Mouse (Mus musculus) limb, embryonic 15.5 days (tissue): ENCODE data around the gene Nyap2. TPM values are rescaled to one million over a fixed set of nuclear protein-coding genes. Genes with fewer than 3 reads are reported as not detected.

ENCODE experiments used
- ATAC-seq: fragments of 200-750 bp; cut with Nextera tagmentation; 2 replicates; pipeline ENCODE4 v1.8.0; 2017; ENCODE audit warnings: low read depth, moderate TSS enrichment; ENCODE audit not compliant: insufficient number of reproducible peaks, low FRiP score, low TSS enrichment
- H3K27ac ChIP-seq: fragments of 300-500 bp; sonication (generic); 2 replicates; pipeline ENCODE4 v1.5.1; 2015; ENCODE audit warnings: moderate library complexity, mild to moderate bottlenecking, inconsistent platforms
- H3K27me3 ChIP-seq: fragments of 300-500 bp; sonication (generic); 2 replicates; pipeline ENCODE4 v1.6.1; 2015; ENCODE audit warnings: inconsistent platforms
- H3K36me3 ChIP-seq: fragments of 300-500 bp; sonication (generic); 2 replicates; pipeline ENCODE4 v1.6.1; 2015; ENCODE audit warnings: inconsistent platforms
- H3K4me1 ChIP-seq: fragments of 300-500 bp; sonication (generic); 2 replicates; pipeline ENCODE4 v1.6.1; 2015; ENCODE audit warnings: inconsistent platforms
- H3K4me2 ChIP-seq: fragments of 300-500 bp; sonication (generic); 2 replicates; pipeline ENCODE4 v1.6.1; 2015; ENCODE audit warnings: mild to moderate bottlenecking, inconsistent platforms
- H3K4me3 ChIP-seq: fragments of 300-500 bp; sonication (generic); 2 replicates; pipeline ENCODE4 v1.5.1; 2015; ENCODE audit warnings: mild to moderate bottlenecking, inconsistent platforms
- H3K9ac ChIP-seq: fragments of 300-500 bp; sonication (generic); 2 replicates; pipeline ENCODE4 v1.6.1; 2015; ENCODE audit warnings: inconsistent platforms
- H3K9me3 ChIP-seq: fragments of 300-500 bp; sonication (generic); 2 replicates; pipeline ENCODE4 v1.6.1; 2016; ENCODE audit warnings: inconsistent platforms
- WGBS: fragments of 180-500 bp; shearing (Covaris S2); methylation state at CpG from one replicate; pipeline ENCODE4 v1.1.7; 2015; 5-methylcytosine and 5-hydroxymethylcytosine counted together
- polyA plus RNA-seq: library from polyadenylated mRNA; unstranded; fragments of >200 nt; fragmentation: Nextera tagmentation; extraction: Ambion mirVana; gene quantifications from 2 replicates; pipeline ENCODE4 v1.2.1, GENCODE M21; 2015

The Nyap2 gene
- polyA plus RNA-seq, 1 experiment from 2014 or later, result 0.04 TPM

DNA sequence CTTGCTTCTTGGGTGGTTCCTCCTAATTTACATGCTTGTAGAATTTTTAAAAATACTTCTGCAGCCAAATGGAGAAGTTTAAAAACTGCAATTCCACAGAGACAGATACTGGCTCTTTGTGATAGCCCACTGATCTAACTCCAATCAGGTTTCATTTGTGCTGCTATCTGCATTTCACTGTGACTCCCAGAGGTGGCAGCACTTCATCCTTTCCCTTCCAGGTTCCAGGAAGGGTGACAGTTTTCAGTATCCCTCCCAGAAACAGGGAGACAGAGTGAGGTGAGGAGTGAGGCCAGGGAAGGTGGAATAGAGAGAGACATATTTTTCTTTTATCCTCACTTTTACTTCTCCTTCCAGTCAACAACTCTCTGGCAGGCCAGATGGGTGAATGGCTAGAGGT is 230.7 kb downstream of the Nyap2 start:
- no peak for ATAC-seq
- no peak overlapping the region for H3K9ac ChIP-seq
- no peaks in the 10 kb centered on the region for H3K36me3 ChIP-seq

DNA sequence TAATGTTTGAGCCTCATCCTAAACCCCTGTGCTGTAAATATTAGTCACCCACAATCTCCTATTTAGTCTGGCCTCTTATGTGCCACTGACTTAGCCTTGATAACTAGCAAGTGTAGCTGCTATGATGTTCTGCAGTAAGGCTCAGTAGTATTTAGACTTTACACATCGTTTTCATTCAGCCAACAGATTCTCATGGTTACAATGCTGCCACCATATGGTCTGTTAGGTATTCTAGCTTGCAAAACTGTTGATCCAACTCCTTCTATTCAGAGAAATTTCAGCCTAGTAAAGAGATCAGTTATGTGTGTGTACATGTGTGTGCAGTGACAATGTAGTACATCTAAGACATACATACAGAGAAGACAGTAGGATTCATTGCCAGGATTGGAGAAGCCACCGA is 231.2 kb downstream of the Nyap2 start:
- no peak overlapping the region for H3K9ac ChIP-seq
- no peaks in the 10 kb centered on the region for H3K4me1 ChIP-seq
- no peak overlapping the region for H3K4me3 ChIP-seq
- no peaks in the 10 kb centered on the region for H3K9me3 ChIP-seq
- H3K27me3 ChIP-seq, result 0 out of 2 replicates have a peak, but pooled peaks cover 2% of the 10 kb centered on the region
- no peak overlapping the region for H3K4me2 ChIP-seq
- ATAC-seq, result no peak
- WGBS, result 54% methylated on average over 2 of the region's 2 CpGs
- H3K27ac ChIP-seq, result no peak overlapping the region
- no peaks in the 10 kb centered on the region for H3K36me3 ChIP-seq

More for the DNA sequence above, 230.7 kb downstream of the Nyap2 start:
- H3K4me3 ChIP-seq, result no peak overlapping the region
- H3K4me2 ChIP-seq, result no peak overlapping the region
- H3K27ac ChIP-seq, result no peak overlapping the region
- no peaks in the 10 kb centered on the region for H3K4me1 ChIP-seq
- no peaks in the 10 kb centered on the region for H3K9me3 ChIP-seq
- H3K27me3 ChIP-seq, result 0 out of 2 replicates have a peak, but pooled peaks cover 2% of the 10 kb centered on the region

DNA sequence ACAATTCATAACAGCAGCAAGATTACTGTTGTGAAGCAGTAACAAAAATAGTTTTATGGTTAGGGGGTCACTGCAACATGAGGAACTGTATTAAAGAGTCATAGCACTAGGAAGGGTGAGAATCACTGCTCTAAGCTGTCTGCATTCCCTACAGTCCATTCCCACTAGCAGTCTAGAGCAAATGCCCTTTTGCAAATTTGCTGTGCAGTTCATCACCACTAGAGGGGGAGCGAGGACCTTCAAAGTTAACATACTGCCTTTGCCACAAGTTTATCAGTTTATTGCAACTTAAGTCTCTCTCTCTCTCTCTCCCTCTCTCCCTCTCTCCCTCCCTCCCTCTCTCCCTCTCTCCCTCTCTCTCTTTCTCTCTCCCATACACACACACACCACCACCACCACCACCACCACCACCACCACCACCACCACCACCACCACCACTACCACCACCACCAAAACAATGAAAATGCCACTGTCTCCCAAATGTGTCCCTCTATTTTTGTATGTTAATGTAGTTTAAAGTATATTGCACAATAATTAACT is 233.4 kb downstream of the Nyap2 start:
- Histone ChIP-seq H3K9me3 (no peaks in the 10 kb centered on the region), H3K4me1 (no peaks in the 10 kb centered on the region), H3K9ac (no peak overlapping the region), H3K27me3 (0 out of 2 replicates have a peak, but pooled peaks cover 2% of the 10 kb centered on the region), H3K4me3 (no peak overlapping the region), H3K36me3 (no peaks in the 10 kb centered on the region), H3K27ac (no peak overlapping the region), H3K4me2 (no peak overlapping the region)
- no peak for ATAC-seq
- WGBS, result 3% methylated on average over 1 of the region's 1 CpGs

DNA sequence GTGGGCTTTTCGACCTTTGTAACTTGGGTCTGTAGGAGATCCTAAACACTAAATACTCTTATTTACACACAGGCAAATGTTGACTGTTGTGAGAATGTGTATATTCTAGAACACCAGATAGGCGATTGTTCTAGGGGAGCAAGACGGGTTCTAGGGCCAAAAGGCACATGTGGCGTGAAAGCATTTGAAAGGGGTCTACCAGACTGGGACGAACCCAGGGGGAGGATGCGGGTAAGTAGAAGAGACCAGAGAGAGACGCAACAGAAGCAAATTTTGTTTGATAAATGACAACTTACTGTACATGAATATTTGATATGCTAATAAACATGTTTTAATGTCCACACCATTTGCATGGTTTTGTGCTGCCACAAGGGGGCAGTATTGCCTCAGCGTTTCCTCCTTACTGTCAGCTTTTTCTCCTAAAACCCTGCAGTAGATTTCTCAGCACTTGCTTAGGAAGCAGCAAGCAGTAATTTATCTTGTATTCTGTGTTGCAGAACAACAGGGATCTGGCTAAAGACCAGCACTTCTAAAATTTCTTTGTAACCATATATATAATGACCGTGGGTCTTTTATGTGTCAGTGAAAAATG is 239.7 kb downstream of the Nyap2 start:
- H3K4me1 ChIP-seq, result peaks cover 3% of the 10 kb centered on the region; the same call in 1 of the 2 replicates
- WGBS, result 48% methylated on average over 9 of the region's 9 CpGs
- no peak for ATAC-seq
- no peak overlapping the region for H3K9ac ChIP-seq
- no peak overlapping the region for H3K4me3 ChIP-seq
- H3K27me3 ChIP-seq, result 0 out of 2 replicates have a peak, but pooled peaks cover 2% of the 10 kb centered on the region
- no peaks in the 10 kb centered on the region for H3K9me3 ChIP-seq
- no peak overlapping the region for H3K4me2 ChIP-seq
- H3K36me3 ChIP-seq, result no peaks in the 10 kb centered on the region
- no peak overlapping the region for H3K27ac ChIP-seq

DNA sequence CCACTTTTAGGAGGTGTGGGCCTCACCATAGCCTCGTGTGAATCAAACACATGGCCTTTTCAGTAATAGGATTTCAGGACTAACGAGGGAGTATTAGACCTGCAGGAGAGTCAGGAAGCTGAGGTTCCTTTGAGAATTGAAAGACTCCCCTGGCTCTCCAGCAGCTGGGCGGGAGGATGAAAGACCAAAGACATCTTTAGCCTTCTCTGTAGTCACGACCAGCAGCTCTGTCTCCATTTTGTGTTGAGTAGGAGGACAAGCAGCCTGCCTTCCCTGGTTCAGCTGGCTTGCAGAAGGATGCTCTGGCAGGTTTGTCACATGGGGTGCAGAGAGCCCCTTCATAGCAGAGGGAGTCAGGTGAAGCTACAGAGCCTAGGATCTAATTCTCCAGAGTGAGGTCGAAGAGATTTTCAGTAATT is 240.3 kb downstream of the Nyap2 start:
- no peak overlapping the region for H3K9ac ChIP-seq
- H3K9me3 ChIP-seq, result no peaks in the 10 kb centered on the region
- H3K36me3 ChIP-seq, result no peaks in the 10 kb centered on the region
- H3K4me1 ChIP-seq, result peaks cover 3% of the 10 kb centered on the region; the same call in 1 of the 2 replicates
- WGBS, result 37% methylated on average over 5 of the region's 5 CpGs
- H3K27ac ChIP-seq, result no peak overlapping the region
- no peak overlapping the region for H3K4me3 ChIP-seq
- H3K4me2 ChIP-seq, result no peak overlapping the region
- 0 out of 2 replicates have a peak, but pooled peaks cover 2% of the 10 kb centered on the region for H3K27me3 ChIP-seq
- no peak for ATAC-seq

DNA sequence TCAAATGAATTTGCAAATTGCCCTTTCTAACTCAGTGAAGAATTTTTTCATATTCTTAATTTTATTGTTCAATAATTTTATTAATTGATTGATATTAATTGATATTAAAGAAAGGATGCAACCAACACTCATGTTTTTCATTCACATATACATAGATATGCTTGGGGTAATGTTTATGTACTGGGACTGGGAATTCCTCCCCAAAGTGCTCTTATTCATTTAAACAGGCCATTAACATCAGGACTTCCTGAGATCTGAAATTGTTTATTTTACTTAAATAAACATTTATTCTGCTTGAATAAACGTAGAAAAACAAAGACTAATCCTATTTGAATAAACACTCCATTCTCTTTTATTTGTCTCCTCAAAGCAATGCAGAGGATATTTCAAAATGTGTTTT is 311.0 kb downstream of the Nyap2 start:
- WGBS, result 44% methylated on average over 1 of the region's 1 CpGs
- no peak for ATAC-seq

More for the DNA sequence above, 311.0 kb downstream of the Nyap2 start:
- no peak overlapping the region for H3K27ac ChIP-seq
- H3K27me3 ChIP-seq, result no peaks in the 10 kb centered on the region
- no peak overlapping the region for H3K4me2 ChIP-seq
- H3K36me3 ChIP-seq, result no peaks in the 10 kb centered on the region
- H3K4me3 ChIP-seq, result no peak overlapping the region
- no peaks in the 10 kb centered on the region for H3K9me3 ChIP-seq
- H3K4me1 ChIP-seq, result no peaks in the 10 kb centered on the region
- H3K9ac ChIP-seq, result no peak overlapping the region
